Mouse (Mus musculus): ENCODE data around the gene Dnah10. TPM values are rescaled to one million over a fixed set of nuclear protein-coding genes. Genes with fewer than 3 reads are reported as not detected.

Gene Dnah10
- polyA plus RNA-seq, 1 experiment from 2014 or later, result 0.05 TPM

- no peaks in the 10 kb centered on the region for H3K36me3 ChIP-seq (ENCODE audit: insufficient read depth)
- ATAC-seq (ENCODE audit: insufficient read depth) (peak; percentile 60; the same call in 1 of the 2 replicates), DNase-seq (peak; percentile 15)
- 0 out of 2 replicates have a peak overlapping the region, but pooled peaks have one; percentile 50 for H3K27ac ChIP-seq (ENCODE audit: low read depth)
- no peaks in the 10 kb centered on the region for H3K27me3 ChIP-seq (ENCODE audit: insufficient read depth, low read length)
- H3K9me3 ChIP-seq (ENCODE audit: low read depth, low read length), result no peaks in the 10 kb centered on the region
- WGBS, result 39% methylated on average over 4 of the region's 4 CpGs
- TF ChIP-seq CTCF (IDR thresholded peaks at IDR 0.05; ENCODE audit: low read depth), result no peak
- no peak overlapping the region for H3K4me2 ChIP-seq
- H3K4me1 ChIP-seq (ENCODE audit: insufficient read depth), result 0 out of 2 replicates have a peak, but pooled peaks cover 2% of the 10 kb centered on the region
- H3K9ac ChIP-seq, result no peak overlapping the region
- H3K4me3 ChIP-seq (ENCODE audit: low read depth, low read length), result no peak overlapping the region
Measured at GRCm38 (mm10) chr5:124851572-124851971, 126.7 kb downstream of the Dnah10 start.

GRCm38 (mm10) chr5:124852294-124852693 is 127.4 kb downstream of the Dnah10 start:
- peak overlapping the region; percentile 51; the same call in 1 of the 2 replicates for H3K27ac ChIP-seq (ENCODE audit: low read depth)
- H3K9me3 ChIP-seq (ENCODE audit: low read depth, low read length), result no peaks in the 10 kb centered on the region
- no peaks in the 10 kb centered on the region for H3K27me3 ChIP-seq (ENCODE audit: insufficient read depth, low read length)
- H3K4me2 ChIP-seq, result no peak overlapping the region
- H3K4me3 ChIP-seq (ENCODE audit: low read depth, low read length), result no peak overlapping the region
- no peak for TF ChIP-seq CTCF (IDR thresholded peaks at IDR 0.05; ENCODE audit: low read depth)
- ATAC-seq (ENCODE audit: insufficient read depth) (peak; percentile 17; the same call in 1 of the 2 replicates), DNase-seq (peak; percentile 24)
- no peak overlapping the region for H3K9ac ChIP-seq
- 0 out of 2 replicates have a peak, but pooled peaks cover 2% of the 10 kb centered on the region for H3K4me1 ChIP-seq (ENCODE audit: insufficient read depth)
- no peaks in the 10 kb centered on the region for H3K36me3 ChIP-seq (ENCODE audit: insufficient read depth)
- 13% methylated on average over 2 of the region's 2 CpGs for WGBS

- 33% methylated on average over 2 of the region's 2 CpGs for WGBS
- no peak for TF ChIP-seq CTCF (IDR thresholded peaks at IDR 0.05; ENCODE audit: low read depth)
- ATAC-seq (ENCODE audit: insufficient read depth), result peak; percentile 69
Measured at GRCm38 (mm10) chr5:124853079-124853478, 128.2 kb downstream of the Dnah10 start.

GRCm38 (mm10) chr5:124854202-124854601 is 129.3 kb downstream of the Dnah10 start:
- no peak overlapping the region for H3K4me3 ChIP-seq (ENCODE audit: low read depth, low read length)
- H3K4me1 ChIP-seq (ENCODE audit: insufficient read depth), result 0 out of 2 replicates have a peak, but pooled peaks cover 2% of the 10 kb centered on the region
- no peak overlapping the region for H3K27ac ChIP-seq (ENCODE audit: low read depth)
- no peak overlapping the region for H3K9ac ChIP-seq
- no peak for TF ChIP-seq CTCF (IDR thresholded peaks at IDR 0.05; ENCODE audit: low read depth)
- no peak overlapping the region for H3K4me2 ChIP-seq
- 85% methylated on average over 4 of the region's 4 CpGs for WGBS
- H3K27me3 ChIP-seq (ENCODE audit: insufficient read depth, low read length), result no peaks in the 10 kb centered on the region
- no peak for DNase-seq
- no peaks in the 10 kb centered on the region for H3K36me3 ChIP-seq (ENCODE audit: insufficient read depth)
- no peak for ATAC-seq (ENCODE audit: insufficient read depth)
- no peaks in the 10 kb centered on the region for H3K9me3 ChIP-seq (ENCODE audit: low read depth, low read length)

More at GRCm38 (mm10) chr5:124853079-124853478, 128.2 kb downstream of the Dnah10 start:
- Histone ChIP-seq H3K27ac (ENCODE audit: low read depth) (peak overlapping the region; percentile 51), H3K27me3 (ENCODE audit: insufficient read depth, low read length) (no peaks in the 10 kb centered on the region), H3K9ac (no peak overlapping the region), H3K9me3 (ENCODE audit: low read depth, low read length) (no peaks in the 10 kb centered on the region), H3K4me3 (ENCODE audit: low read depth, low read length) (no peak overlapping the region), H3K4me1 (ENCODE audit: insufficient read depth) (0 out of 2 replicates have a peak, but pooled peaks cover 2% of the 10 kb centered on the region), H3K36me3 (ENCODE audit: insufficient read depth) (no peaks in the 10 kb centered on the region), H3K4me2 (no peak overlapping the region)
- peak; percentile 61 for DNase-seq

GRCm38 (mm10) chr5:124860013-124860412 is 135.1 kb downstream of the Dnah10 start:
- Histone ChIP-seq H3K9ac (no peak overlapping the region), H3K9me3 (ENCODE audit: low read depth, low read length) (no peaks in the 10 kb centered on the region), H3K4me1 (ENCODE audit: insufficient read depth) (peaks cover 4% of the 10 kb centered on the region; the same call in 1 of the 2 replicates), H3K27ac (ENCODE audit: low read depth) (no peak overlapping the region), H3K36me3 (ENCODE audit: insufficient read depth) (peaks cover 7% of the 10 kb centered on the region; the same call in 1 of the 2 replicates), H3K4me3 (ENCODE audit: low read depth, low read length) (no peak overlapping the region), H3K27me3 (ENCODE audit: insufficient read depth, low read length) (peaks cover 26% of the 10 kb centered on the region), H3K4me2 (no peak overlapping the region)
- 14% methylated on average over 5 of the region's 5 CpGs for WGBS
- TF ChIP-seq CTCF (IDR thresholded peaks at IDR 0.05; ENCODE audit: low read depth), result peak; percentile 77
- ATAC-seq (ENCODE audit: insufficient read depth) (no peak), DNase-seq (peak; percentile 45)

- no peak for TF ChIP-seq CTCF (IDR thresholded peaks at IDR 0.05; ENCODE audit: low read depth)
- Histone ChIP-seq H3K9me3 (ENCODE audit: low read depth, low read length) (no peaks in the 10 kb centered on the region), H3K27ac (ENCODE audit: low read depth) (peak overlapping the region; percentile 46; the same call in 1 of the 2 replicates), H3K27me3 (ENCODE audit: insufficient read depth, low read length) (peaks cover 26% of the 10 kb centered on the region), H3K4me1 (ENCODE audit: insufficient read depth) (peaks cover 4% of the 10 kb centered on the region; the same call in 1 of the 2 replicates), H3K4me3 (ENCODE audit: low read depth, low read length) (peak overlapping the region; percentile 97), H3K4me2 (peak overlapping the region; percentile 91), H3K36me3 (ENCODE audit: insufficient read depth) (peaks cover 12% of the 10 kb centered on the region; the same call in 1 of the 2 replicates), H3K9ac (peak overlapping the region; percentile 52)
- WGBS, result under 1% methylated on average over 33 of the region's 33 CpGs
- ATAC-seq (ENCODE audit: insufficient read depth), result no peak
- DNase-seq, result peak; percentile 7
Measured at GRCm38 (mm10) chr5:124861463-124861862, 136.6 kb downstream of the Dnah10 start.

GRCm38 (mm10) chr5:124862013-124862866 is 137.4 kb downstream of the Dnah10 start, which contains the start of the genes Ccdc92 and Zfp664:
Ccdc92 (minus strand) TSS chr5:124862424.
Zfp664 (plus strand) TSS chr5:124862691.
- peak within 1 kb of the TSS; percentile 91 for H3K4me2 ChIP-seq
- no peaks in the 10 kb centered on the region for H3K9me3 ChIP-seq (ENCODE audit: low read depth, low read length)
- DNase-seq (peak; percentile 99), ATAC-seq (ENCODE audit: insufficient read depth) (peak; percentile 91)
- H3K27ac ChIP-seq (ENCODE audit: low read depth), result peak within 1 kb of the TSS; percentile 91
- TF ChIP-seq CTCF (IDR thresholded peaks at IDR 0.05; ENCODE audit: low read depth), result no peak
- peaks cover 26% of the 10 kb centered on the region for H3K27me3 ChIP-seq (ENCODE audit: insufficient read depth, low read length)
- H3K36me3 ChIP-seq (ENCODE audit: insufficient read depth), result peaks cover 19% of the 10 kb centered on the region
- peaks cover 4% of the 10 kb centered on the region; the same call in 1 of the 2 replicates for H3K4me1 ChIP-seq (ENCODE audit: insufficient read depth)
- H3K4me3 ChIP-seq (ENCODE audit: low read depth, low read length), result peak within 1 kb of the TSS; percentile 97
- WGBS, result under 1% methylated on average over 94 of the region's 103 CpGs
- H3K9ac ChIP-seq, result peak within 1 kb of the TSS; percentile 86
